In the genomic region with DNA sequence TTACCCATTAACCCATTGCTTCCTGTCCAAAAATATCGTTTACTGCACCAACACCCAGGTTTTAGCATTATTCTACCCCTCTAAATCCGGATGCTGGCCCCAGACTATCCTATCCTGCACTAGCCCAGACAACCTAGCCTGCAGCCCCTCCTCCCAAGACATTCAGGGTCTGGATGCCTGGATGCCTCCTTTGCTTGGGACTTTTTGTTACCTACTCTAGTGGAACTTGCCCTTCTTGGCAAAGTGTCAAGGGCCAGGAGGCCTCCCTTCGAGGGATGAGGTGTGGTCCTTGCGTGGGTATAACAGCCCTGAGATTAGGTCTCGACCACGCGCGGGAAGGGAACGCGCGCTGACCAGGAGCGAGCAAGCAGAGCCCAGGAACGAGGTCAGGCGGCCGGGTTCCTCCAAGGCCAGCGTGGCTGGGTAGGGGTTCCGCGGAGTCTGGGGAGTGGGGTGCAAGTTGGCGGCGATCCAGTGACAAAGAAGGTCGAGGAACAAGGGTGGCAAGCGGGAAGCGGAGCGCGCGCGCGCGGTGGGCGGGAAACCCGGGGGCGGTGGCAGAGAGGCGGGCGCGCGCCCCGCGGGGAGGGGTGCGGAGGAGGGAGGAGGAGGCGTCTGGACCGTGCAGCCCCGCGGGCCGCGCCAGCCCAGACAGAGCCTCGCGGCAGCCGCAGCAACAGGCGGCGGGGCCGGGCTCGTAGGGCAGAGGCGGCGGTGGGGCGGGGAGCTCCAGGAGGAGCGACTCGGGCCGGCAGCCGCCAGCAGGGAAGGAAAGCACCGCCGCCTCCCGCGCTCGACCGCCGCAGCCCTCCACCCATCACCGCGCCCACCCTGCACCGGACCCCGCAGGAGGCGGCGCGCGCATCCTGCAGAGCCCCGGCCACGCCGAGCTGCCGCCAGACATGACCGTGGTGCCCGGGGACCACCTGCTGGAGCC, we compare ENCODE assay signal across 8 mouse cellular contexts. TPM values are rescaled to one million over a fixed set of nuclear protein-coding genes. Genes with fewer than 3 reads are reported as not detected.
DNase-seq lines count a peak whose midpoint lies in the region; ATAC-seq and TF ChIP-seq lines count a peak whose summit lies in the region.

TSS of gene Kcna3 (plus strand) at position 649 of the 937 bp plus-strand sequence.

- H3K27me3 ChIP-seq in cerebellum, adult 2 months (ENCODE audit: control insufficient read depth, insufficient read depth, low read length), result 0 out of 2 replicates have a peak, but pooled peaks cover 1% of the 10 kb centered on the region
- H3K27me3 ChIP-seq in hindbrain, embryonic 10.5 days (ENCODE audit: insufficient read depth, poor library complexity, severe bottlenecking), result peaks cover 13% of the 10 kb centered on the region

- H3K9me3 ChIP-seq in ES-E14 (ENCODE audit: control insufficient read depth, insufficient read depth, low read depth, low read length), result no peaks in the 10 kb centered on the region
- H3K9me3 ChIP-seq in hindbrain, embryonic 10.5 days, result no peaks in the 10 kb centered on the region

- TF ChIP-seq CTCF in cerebellum, adult 2 months (IDR thresholded peaks at IDR 0.05; ENCODE audit: borderline replicate concordance, insufficient read depth, low read depth, low read length), result no peak

- H3K4me1 ChIP-seq in ES-E14 (ENCODE audit: control insufficient read depth in 2 of 2, insufficient read depth in 2 of 2, low read length in 2 of 2, poor library complexity in 1 of 2), result no peaks in the 10 kb centered on the region
- H3K4me1 ChIP-seq in cerebellum, adult 2 months (ENCODE audit: control insufficient read depth, insufficient read depth, low read length), result no peaks in the 10 kb centered on the region
- H3K4me1 ChIP-seq in hindbrain, embryonic 10.5 days (replicated peaks), result peaks cover 59% of the 10 kb centered on the region

- in situ Hi-C loops in ES-E14 (cut with MboI; ENCODE audit: low sequenced_read_pairs in 2 of 2, unreplicated experiment in 2 of 2), result no loop called here

- H3K9ac ChIP-seq in ES-E14 (ENCODE audit: insufficient read depth, low read depth, low read length, poor library complexity, severe bottlenecking), result peak within 1 kb of the TSS; percentile 41; the same call in 1 of the 2 replicates

- no peak for TF ChIP-seq POLR2A in cerebellum, adult 2 months (IDR thresholded peaks at IDR 0.05; ENCODE audit: borderline replicate concordance, insufficient read depth, low read length)

- DNase-seq in ES-E14 (ENCODE audit: low read depth, low spot score), result peak; percentile 44
- peak; percentile 63 to 66 for DNase-seq in cerebellum, adult 2 months
- DNase-seq in hindbrain, embryonic 10.5 days (ENCODE audit: low spot score), result peak; percentile 83
- DNase-seq in layer of hippocampus, postnatal 36 days, result peak; percentile 51 to 59
- peak; percentile 78 to 84 for DNase-seq in lung, postnatal 4 days
- peak; percentile 92 for DNase-seq in retina, postnatal 1 day
- peak; percentile 40 to 49 for DNase-seq in urinary bladder, adult 18-20 months (ENCODE audit: low spot score in 2 of 2)

- H3K4me3 ChIP-seq in ES-E14 (ENCODE audit: insufficient read depth in 1 of 2, low read depth in 1 of 2, low read length in 2 of 2, poor library complexity in 1 of 2, severe bottlenecking in 1 of 2), result peak within 1 kb of the TSS; percentile 65 to 66
- H3K4me3 ChIP-seq in cerebellum, adult 2 months (replicated peaks; ENCODE audit: insufficient read depth, low read depth, low read length), result peak within 1 kb of the TSS; percentile 59
- H3K4me3 ChIP-seq in hindbrain, embryonic 10.5 days, result peak within 1 kb of the TSS; percentile 76

- H3K36me3 ChIP-seq in ES-E14 (ENCODE audit: control insufficient read depth, insufficient read depth, low read length, poor library complexity, severe bottlenecking), result no peaks in the 10 kb centered on the region
- H3K36me3 ChIP-seq in hindbrain, embryonic 10.5 days, result no peaks in the 10 kb centered on the region

- 2% methylated on average over 69 of the region's 80 CpGs for WGBS in cerebellum, adult 2 months
- under 1% methylated on average over 72 of the region's 80 CpGs for WGBS in hindbrain, embryonic 10.5 days

- no peak within 1 kb of the TSS for H3K27ac ChIP-seq in ES-E14 (ENCODE audit: insufficient read depth, low read depth, low read length, poor library complexity, severe bottlenecking)
- no peak within 1 kb of the TSS for H3K27ac ChIP-seq in cerebellum, adult 2 months (ENCODE audit: insufficient read depth, low read length)
- H3K27ac ChIP-seq in hindbrain, embryonic 10.5 days, result peak within 1 kb of the TSS; percentile 96

- ATAC-seq in frontal cortex, adult (ENCODE audit: low TSS enrichment), result peak; percentile 66

TF ChIP-seq in ES-E14, 5 proteins besides CTCF, POLR2A, EP300 and RAD21:
- TF ChIP-seq MAFK (IDR thresholded peaks at IDR 0.05; ENCODE audit: insufficient read depth, low read depth, low read length) (no peak), CHD2 (IDR thresholded peaks at IDR 0.05; ENCODE audit: low read depth, low read length) (no peak), ZNF384 (IDR thresholded peaks at IDR 0.05; ENCODE audit: low read depth, low read length) (no peak), ZC3H11A (IDR thresholded peaks at IDR 0.05; ENCODE audit: borderline replicate concordance, low read depth, low read length) (no peak), HCFC1 (IDR thresholded peaks at IDR 0.05; ENCODE audit: borderline replicate concordance, insufficient read depth, low read length) (no peak)

RNA-seq across cellular contexts. Expression of gene Kcna3, which starts in this region (rescaled TPM):
- total RNA-seq in ES-E14 (2012; rRNA removed), result 0.85 and 1.1 TPM in 2 replicates
- polyA plus RNA-seq in cerebellum, adult 2 months (2012; rRNA removed), result 3.3 and 3.9 TPM in 2 replicates
- polyA plus RNA-seq in hindbrain, embryonic 10.5 days (2016; fragmentation: Nextera tagmentation; extraction: Ambion mirVana), result 3.1 and 3.5 TPM in 2 replicates
- 10 to 100 TPM; 20.3 to 21.8 TPM for total RNA-seq in layer of hippocampus, postnatal 36 days (2021)

Comparison
In these comparisons a context has a peak if more than half of its experiments do, and no peak if none do; other contexts are left out.
1. RNA of gene Kcna3 (total RNA-seq): 20.3 to 21.8 TPM in layer of hippocampus, postnatal 36 days; 0.85 to 1.1 TPM in ES-E14; every median in the first group is over 10 times any median in the second.
2. Peak in every context shown above with its lines, with median percentiles within 50 percentile points of each other: DNase-seq and H3K4me3 ChIP-seq.